Mouse (Mus musculus) retina, postnatal 1 day (tissue): ENCODE data around the gene Clk1.
A peak's percentile ranks its signal among the peaks of the same experiment; 100 is the strongest.

Experiments
- DNase-seq: peaks from one replicate; pipeline ENCODE4 v3.0.0-alpha.2; 2012

Clk1 gene

DNA sequence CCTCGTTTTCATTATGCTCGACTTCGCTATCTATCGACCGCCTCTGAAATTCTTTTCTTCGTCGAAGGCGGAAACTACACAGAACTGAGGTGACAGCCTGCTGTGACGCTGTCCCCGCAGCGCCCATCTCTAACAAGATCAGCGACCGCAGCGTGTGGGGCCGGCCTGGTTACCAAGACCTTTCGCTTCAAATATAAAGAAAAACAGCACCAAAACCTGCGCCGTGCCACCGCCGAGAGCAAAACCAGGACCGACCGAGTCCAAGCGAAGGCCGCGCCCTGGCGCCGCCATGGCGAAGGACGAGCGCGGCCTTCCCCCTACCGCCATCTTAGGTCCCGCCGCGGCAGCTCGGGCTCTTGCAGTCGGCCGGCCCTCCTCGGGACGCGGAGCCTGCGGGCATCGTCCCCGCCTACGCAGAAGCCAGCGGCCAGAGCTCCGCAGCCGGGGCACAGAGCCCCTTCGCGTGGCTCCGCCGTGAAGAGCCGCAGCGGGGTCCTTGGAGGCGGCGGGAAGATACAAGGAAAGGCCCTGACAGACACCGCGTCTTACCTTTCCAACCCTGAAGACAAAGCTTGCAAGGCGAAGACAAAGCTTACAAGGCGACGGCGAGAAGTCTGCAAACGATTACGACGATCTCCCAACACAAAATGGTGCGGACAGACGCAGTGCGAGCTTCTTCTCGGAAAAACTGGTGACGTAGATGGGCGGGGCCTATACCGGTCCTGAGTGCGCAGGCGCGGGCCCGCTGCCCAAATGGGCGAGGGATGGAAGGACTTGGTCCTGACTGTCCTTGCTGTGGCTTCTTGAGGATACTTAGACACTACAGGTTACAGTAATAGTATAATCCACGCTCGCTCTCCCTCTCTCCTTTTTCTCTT, at the start of gene Clk1:
TSS of gene Clk1 (minus strand) at position 696 of the 878 bp plus-strand sequence.
- DNase-seq: peak; percentile 95

DNA sequence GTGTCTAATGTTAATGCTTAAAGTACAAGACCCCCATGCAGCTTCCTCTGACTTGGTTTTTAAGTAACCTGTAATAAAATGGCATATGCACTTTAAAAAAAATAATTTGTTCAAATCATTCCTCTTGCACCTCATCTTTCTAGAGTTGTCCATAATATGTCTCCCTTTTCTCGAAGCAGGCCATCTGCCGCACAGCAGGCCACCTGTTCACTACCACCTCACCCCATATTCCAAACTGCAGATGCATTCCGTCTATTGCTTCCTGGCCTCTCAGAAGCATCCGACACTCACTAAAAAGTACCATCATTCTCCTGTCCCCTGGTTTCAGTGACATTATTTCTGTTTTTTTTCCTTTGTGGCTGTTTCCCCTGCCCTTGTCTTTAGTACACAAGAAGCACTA, 41.7 kb upstream of the Clk1 start:
- no peak for DNase-seq

DNA sequence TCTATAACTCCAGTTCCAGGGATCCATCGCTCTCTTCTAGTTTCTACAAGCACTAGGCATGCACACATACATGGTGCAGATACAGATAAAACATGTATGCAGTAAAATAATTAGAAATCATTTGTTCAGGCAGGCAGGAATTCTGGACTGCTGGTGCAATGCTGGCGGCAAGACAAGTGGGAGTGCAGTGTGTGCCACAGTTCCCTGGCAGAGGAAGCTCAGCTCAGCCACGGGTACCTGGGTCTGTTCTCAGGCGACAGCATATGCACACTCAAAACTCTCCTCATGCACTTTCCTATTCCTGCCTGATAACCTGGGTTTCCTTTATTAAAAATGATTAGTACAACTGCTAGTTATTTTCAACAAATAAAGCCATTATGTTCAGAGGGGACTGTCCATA, 41.2 kb upstream of the Clk1 start:
- DNase-seq: no peak

DNA sequence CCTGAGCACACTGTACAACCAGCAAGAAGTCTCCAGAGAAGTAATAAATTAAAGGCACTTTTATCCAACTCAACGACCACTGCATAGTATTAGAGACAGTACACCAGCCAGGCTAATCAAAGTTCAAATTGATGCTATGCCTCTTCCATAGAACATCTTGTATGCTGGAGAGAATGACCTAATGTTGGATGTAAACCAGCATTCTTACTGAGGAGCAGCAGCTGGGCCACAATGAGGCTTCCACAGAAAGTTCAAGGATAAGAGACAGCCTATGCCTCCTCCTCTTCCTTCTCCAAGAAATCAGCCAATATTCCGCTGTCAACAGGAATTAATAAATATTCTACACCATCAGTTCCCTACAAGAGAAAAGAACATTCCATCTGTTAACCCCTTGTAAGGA, 40.1 kb upstream of the Clk1 start:
- DNase-seq: no peak

DNA sequence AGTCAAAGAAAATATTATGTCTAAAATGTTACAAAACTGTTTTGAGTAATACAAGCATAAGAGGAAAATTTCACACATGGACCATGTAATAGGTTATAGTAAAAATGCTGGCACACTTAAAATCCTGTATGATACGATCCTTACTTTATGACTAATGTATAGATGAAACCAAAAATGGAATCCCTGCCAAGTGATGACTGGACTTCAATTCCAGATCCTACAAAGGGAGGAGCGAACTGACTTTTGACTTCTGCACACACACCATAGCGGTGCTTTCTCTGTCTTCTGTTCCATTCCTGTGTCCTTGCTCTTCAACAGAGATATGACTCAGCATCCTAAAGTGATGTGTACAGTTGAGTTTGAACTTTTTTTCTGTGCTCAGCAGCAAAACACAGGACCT, 36.7 kb upstream of the Clk1 start:
- DNase-seq: no peak

DNA sequence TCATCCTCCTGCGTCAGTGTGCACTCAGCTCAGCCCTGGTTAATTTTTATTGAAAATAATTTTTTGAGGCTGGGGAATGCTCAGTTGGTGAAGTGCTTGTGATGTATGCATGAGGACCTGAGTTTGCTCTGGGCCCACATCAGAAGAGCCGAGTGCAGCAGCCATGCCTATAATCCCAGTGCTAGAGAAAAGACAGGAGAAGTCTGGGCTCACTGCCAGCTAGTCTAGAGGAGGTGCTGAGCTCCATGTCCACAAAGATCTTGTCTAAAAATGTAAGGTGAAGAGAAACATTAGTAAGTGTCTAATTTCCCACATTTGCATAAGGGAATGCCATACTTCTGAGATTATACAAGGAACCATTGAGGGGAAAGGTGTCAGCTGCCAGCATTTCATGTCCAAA, 35.0 kb upstream of the Clk1 start:
- DNase-seq: no peak

DNA sequence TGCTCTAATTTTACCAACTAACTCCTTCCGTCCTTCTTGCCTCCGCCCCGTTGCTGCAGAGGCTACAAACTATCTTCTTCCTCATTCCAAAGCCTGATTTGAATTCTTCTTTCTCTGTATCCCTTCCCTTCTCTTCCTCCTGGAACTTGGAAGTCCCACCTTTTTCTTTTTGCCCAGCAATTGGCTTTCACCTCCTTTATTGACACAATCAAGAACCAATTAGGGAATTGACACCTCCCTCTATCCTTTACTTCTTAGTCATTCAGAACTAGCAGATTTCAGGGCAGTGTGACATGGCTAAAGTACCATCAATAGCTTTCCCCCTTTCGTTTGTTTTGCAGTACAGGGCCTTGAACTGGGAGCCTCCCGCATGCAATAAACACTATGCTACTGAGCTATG, 34.3 kb upstream of the Clk1 start:
- no peak for DNase-seq

DNA sequence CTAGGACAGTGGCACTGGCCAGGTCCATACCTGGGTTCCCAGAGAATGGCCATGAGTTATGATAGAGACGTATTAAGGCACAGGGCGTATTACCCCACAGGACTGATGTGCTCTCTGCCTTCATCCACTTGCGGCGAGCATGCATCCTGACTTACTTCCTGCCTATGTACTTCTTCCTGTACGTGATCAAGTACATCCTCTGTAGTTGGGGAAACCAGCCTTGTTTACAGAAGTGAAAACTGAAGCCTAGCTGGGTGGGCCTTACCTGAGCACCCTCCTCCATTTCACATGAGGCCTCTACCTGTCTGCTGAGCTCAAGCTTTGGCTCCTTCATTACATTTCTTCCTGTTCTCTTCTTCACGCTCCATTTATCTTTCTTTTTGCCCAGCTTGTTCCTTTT, 30.4 kb upstream of the Clk1 start:
- no peak for DNase-seq

DNA sequence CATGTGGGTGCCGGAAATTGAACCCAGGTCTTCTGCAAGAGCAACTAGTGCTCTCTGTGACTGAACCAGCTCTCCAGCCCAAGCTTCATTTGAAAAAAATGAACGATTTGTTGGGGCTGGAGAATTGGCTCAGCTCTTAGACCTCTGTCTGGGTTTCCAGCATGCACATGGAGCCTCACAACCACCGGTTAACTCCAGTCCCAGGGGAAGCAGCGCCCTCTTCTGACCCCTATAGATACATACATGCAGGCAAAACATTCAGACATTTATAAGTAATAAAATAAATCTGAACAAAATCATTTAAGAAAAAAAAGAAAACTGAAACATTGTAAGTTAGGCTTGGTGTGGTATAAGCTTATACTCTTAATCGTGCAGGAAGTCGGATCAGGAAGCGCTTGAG, 24.5 kb upstream of the Clk1 start:
- DNase-seq: no peak

DNA sequence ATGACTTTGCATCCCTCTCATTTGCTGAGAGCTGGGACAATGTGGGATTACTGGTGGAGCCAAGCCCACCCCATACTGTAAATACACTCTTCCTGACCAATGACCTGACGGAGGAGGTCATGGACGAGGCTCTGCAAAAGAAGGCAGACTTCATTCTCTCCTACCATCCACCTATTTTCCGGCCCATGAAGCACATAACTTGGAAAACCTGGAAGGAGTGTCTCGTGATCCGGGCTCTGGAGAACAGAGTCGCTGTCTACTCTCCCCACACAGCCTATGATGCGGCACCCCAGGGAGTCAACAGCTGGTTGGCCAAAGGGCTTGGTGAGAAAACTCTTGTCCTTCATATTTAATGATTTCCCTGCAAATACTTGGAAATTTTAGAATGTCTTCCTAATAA, 23.9 kb upstream of the Clk1 start:
- DNase-seq: no peak

DNA sequence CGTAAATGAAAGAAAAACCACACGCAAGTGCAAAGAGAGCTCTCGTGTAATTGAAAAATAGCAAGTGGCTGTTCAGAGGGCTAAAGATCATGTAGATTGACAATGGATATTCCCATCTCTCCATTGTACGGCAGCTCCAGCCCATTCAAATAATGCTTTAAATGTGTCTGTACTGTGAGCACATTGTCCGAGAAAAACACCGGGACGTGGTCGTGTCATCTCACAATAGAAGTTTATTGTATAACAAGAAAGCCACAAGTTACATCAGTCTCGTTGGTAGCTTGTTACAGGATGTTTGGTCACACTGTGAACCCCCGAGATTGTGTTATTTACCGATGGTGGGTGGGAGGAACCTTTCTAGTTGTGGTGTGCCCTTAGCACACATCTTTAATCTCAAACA, 22.0 kb upstream of the Clk1 start:
- no peak for DNase-seq

DNA sequence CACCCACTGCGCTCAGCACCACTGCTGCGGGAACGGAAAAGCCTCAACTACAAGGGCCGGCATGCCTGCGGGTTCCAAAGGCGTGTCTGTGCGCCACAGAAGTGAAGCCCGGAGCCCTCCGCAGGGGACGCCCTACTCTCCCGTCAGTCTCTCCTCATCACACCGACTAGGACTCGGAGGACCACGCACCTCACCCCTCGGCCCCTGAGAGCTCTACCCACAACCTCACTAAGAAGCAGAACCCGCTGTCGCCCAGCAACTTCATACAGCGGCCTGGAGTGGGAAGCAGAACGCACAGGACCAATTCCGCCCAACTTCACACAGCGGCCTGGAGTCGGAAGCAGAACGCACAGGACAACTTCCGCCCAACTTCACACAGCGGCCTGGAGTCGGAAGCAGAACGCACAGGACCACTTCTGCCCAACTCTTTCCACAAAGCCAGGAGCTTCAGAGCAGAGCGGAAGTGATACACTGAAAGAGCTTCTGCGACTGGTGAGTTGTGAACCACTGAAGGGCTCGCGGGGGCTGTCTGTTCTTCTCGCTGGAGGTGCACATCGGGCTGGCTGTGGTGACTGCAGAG, 21.4 kb upstream of the Clk1 start, which contains the start of the genes Nif3l1 and Ppil3:
TSS of gene Nif3l1 (plus strand) at position 9 of the 580 bp plus-strand sequence.
TSS of gene Ppil3 (minus strand) at position 344 of the 580 bp plus-strand sequence.
- DNase-seq: peak; percentile 94

DNA sequence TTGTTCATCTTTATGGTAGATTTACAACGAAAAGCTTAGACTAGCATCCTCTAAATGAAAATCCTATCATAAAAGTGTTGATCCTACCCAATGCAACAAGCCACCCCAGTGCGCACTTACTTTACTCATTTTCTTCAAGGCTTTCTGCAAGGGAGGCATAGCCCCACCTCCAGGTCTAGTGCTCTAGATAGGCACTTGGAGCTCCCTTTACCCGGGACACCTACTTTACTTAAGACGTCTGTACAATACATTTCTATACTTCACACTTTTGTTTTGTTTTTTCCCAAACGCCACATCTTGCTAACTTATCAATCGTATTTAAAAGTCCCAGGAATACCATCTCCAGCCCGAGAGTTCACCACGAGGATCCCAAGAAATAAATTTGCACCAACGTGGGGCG, 20.8 kb upstream of the Clk1 start:
- no peak for DNase-seq

DNA sequence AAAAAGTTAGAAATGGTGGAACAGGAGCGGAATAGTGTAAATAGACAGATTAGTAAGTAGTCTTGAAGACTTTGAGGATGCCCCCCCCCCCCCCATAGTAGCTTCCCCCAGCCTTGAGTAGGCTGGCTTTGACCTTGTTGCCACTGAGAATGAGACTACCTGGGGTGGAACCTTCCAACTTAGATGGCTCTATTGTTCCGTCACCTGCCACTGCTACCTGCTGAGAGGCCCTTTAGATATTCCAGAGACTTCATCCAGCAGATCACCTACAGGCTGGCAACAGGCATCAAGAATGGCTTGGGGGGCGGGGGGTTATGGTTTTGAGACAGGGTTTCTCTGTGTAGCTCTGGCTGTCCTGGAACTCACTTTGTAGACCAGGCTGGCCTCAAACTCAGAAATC, 685 bp upstream of the Clk1 start:
- no peak for DNase-seq

DNA sequence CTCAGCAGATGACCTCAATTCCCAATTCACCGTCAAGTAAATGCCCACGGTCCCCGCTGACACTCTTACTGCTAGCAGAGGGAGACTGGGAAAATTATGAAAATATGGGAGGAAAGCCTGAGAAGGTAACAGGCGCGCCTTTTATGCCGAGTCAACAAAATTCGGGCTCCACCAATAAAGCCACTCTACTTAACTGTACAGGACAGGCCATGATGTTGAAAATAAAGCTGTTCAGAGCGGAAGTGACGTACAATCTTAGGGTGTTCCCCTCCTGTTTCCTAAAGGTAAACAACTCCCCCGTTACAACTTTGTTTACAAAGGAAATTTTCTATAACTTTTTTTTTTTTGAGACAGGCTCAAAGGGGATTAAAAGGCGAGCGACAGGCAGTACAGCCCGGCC, 987 bp downstream of the Clk1 start:
- peak; percentile 80 for DNase-seq

DNA sequence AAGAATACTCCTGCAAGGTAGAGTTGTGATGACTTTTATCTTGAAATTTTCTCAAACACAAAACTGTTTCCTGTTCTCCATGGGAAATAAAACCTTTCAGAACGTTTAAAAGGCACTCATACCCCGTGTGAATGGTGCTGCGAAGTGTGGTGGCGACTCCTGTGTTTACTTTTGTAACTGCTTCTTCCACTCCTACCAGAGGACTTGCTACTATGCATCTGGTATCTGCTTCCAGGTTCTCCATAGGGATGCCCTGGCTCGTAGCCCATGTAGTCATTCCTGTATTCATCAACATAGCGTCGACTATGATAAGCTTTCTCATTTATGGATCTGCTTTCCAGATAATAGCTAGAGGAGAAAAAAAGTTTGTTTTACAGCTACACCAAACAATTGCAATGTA, 2.9 kb downstream of the Clk1 start:
- no peak for DNase-seq

DNA sequence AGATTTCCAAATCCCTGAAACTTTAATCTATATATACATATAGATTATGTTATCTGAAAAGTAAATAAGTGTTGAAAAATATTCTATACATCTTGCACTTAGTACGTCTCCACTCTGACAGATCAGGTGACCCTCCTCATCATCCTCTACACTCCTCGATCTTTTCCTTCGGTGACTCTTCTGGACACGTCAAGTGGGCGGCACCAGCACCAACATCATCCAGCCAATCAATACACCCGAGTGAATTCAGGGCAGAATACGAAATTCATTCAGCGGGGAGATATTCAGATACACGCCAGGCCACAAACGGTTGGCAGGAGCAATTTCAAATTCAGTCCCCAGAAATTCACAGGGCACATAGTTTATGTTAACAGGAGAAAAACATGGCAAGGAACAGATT, 3.8 kb downstream of the Clk1 start:
- no peak for DNase-seq

DNA sequence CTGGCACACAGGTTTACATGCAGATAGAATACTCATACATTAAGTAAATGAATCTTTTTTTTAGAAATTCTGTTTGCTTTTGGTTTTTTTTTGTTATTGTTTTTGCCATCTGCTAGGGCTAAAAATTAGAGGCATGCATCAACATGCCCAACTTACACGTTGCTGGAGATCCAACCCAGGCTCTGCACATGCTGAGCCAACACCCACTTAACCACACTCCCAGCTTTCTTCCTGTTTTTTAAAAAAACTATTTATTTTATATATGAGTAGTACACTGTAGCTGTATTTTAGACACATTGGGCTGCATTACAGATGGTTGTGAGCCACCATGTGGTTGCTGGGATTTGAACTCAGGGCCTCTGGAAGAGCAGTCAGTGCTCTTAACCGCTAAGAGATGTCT, 7.8 kb downstream of the Clk1 start:
- DNase-seq: no peak

DNA sequence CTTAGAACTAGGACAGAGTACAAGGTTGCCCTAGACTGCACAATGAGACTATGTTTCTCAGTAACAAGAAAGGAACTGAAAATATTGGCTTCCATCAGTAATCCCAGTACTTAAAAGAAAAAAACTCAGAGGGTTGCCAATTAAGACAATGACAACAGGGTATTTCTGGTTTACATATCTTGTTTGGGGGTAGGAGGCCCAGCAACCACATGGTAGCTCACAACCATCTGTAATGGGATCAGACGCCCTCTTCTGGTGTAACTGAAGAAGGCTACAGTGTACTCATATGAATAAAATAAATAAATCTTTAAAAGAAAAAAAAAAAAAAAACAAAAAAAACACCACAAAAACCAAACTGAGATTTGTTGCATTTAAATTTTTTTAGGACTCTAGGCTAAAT, 8.4 kb downstream of the Clk1 start:
- DNase-seq: no peak

DNA sequence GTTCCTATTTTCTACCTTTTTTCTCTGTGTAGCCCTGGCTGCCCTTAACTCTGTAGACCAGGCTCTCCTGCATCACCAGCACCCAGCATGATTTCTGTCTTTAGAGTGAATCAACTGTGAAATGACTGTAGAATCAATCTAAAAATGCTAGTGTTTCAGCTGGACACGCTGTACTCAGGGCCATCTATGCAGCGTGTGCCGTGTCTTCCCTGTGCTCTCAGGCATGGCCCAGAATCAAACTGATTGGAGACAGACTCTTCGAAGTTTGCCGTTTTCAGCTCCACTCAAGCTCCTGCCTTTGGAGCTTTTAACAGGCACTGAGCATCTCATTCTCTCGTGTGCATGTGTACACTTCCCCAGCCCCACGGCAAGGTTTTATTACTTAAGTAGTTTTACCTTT, 13.1 kb downstream of the Clk1 start:
- no peak for DNase-seq

DNA sequence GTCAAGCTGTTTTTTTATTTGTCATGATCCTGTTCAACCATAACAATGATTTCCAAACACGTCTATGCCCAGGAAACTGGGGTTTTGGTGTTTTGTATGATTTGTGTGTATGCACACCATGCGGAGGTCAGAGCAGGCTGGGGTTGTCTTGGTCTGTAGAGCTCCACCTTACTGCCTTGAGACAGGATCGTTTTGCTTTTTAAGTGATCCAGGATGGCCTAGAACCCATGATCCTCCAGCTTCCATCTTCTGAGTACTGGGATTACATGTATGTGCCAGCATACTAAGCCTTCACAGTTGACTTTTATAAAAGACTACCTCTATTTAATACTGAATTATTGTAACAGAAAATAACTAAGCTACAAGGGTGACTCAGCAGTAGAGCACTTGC, 13.7 kb downstream of the Clk1 start:
- no peak for DNase-seq

DNA sequence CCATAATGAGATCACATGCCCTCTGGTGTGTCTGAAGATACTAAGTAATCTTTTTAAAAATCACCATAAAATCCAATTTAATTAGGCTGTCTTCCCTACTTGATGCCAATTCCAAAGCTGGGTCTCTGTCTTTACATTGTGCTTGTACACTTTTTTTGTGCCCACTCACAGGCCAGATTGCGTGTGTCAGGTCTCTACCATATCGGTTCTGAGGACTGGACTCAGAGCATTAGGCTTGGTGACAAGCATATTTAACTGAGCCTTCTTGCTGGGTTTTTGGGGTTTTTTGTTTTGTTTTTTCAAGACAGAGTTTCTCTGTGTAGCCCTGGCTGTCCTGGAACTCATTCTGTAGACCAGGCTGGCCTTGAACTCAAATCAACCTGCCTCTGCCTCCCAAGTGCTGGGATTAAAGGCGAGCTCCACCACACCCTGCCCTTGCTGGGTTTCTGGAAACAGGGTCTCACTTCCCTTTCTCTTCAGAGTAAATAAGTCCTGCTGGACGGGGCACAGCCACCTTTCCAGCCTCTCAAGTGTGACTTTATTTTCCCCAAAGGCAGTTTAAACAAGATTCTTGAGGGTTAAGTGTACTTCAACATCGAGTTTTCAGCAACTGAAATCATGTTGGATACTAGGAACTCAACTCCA, 14.2 kb downstream of the Clk1 start:
- no peak for DNase-seq

DNA sequence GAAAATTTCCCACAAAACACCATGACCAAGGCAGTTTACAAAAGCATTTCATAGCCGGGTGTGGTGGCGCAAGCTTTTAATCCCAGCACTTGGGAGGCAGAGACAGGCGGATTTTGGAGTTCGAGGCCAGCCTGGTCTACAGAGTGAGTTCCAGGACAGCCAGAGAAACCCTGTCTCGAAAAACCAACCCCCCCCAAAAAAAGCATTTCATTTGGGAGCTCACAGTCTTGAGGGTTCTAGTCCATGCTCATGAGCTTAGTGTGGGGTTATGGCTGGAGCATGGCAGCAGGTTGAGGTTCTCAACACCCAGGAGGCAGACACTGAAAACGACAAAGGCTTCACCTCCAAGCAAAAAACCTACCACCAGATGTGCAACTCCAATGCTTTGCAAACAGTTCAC, 15.7 kb downstream of the Clk1 start:
- no peak for DNase-seq

DNA sequence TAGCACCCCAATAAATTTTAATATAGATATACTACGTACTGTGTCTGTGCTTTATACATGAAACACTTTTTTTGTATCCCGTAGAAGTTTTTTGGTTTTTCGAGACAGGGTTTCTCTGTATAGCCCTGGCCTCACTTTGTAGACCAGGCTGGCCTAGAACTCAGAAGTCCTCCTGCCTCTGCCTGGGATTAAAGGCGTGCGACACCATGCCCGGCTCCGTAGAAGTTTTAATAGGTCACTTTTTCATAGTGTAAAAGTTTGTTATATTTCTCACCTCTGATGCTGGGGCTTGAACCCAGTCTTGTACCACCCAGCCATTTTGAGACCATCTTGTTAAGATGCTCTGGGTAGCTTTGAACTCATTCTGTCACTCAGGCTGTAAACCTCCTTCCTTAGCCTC, 16.5 kb downstream of the Clk1 start:
- DNase-seq: no peak
